Mouse (Mus musculus): ENCODE measurements around the gene Dnajb2. TPM values are rescaled to one million over a fixed set of nuclear protein-coding genes. Genes with fewer than 3 reads are reported as not detected.

Dnajb2 gene
- polyA plus RNA-seq (2015; fragmentation: Nextera tagmentation; extraction: Ambion mirVana): 72.5 and 85.0 TPM in 2 replicates

DNA sequence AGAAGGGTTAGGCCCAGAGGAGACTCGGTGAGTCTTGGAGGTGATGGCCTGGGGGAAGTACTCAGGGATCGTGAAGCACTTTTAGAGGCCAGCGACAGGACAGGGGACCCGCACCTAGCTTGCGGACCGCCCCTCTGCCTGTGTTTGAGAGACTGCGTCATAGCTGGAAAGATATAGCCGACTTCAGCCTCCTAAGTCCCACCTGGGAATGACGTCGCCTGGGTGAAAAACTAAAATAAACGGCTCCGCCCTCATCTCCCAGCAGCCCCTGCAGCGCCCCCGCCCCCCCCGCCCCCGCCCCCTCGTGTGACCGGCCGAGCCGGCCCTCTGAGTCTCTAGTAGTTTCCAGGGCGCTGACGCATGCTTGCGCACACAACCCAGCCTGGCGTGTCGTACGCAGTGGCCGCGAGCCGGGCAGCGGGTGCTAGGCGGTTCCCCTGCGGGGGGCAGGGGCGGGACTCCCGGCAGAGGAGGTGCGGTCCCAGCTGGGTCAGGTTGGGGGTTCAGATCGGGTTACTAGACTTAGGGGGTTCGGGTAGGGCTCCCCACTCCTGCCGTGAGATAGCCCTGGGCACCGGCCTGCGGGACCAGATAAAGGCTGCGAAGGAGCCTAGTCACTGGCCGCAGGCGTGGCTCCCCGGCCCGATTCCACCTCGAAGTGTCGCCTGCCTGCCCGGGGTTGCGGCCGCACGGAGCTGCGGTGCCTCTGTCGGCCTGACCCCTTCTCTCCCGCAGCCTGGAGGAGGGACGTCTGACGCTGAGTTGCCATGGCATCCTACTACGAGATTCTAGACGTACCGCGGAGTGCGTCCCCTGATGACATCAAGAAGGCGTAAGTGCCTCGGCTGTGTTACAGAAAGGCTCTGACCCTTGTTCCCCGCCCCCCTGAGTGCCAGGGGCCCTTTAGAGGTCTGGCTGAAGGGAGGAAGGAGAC is at the start of gene Dnajb2:
Dnajb2 (plus strand) TSS at position 290 of the 934 bp plus-strand sequence.
- peak; percentile 90 for ATAC-seq (ENCODE audit: low FRiP score, low read depth)

DNA sequence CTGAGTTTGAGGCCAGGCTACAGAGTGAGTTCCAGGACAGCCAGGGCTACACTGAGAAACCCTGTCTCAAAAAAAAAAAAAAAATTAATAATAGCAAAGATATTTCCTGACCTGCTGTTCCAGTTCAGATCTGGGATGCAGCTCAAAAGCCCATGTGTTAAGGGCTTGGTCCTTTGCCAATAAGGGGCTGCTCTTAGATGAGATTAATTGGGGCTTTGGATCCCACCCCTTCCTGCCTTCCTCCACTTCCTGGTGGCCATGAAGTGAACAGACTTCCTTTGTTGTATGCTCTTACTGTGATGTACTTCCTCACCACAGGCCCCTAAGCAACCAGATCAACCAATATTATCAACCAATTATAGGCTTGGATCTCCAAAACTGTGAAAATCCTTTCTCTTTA is 49.1 kb upstream of the Dnajb2 start:
- Histone ChIP-seq H3K36me3 (peaks cover 70% of the 10 kb centered on the region), H3K9me3 (no peaks in the 10 kb centered on the region), H3K4me1 (replicated peaks) (peaks cover 15% of the 10 kb centered on the region), H3K27me3 (no peaks in the 10 kb centered on the region), H3K4me2 (no peak overlapping the region), H3K9ac (no peak overlapping the region), H3K4me3 (no peak overlapping the region), H3K27ac (replicated peaks) (no peak overlapping the region)
- ATAC-seq (ENCODE audit: low FRiP score, low read depth): no peak

More for the DNA sequence above, at the start of gene Dnajb2:
- Histone ChIP-seq H3K36me3 (peaks cover 10% of the 10 kb centered on the region; the same call in 1 of the 2 replicates), H3K4me2 (peak within 1 kb of the TSS; percentile 92), H3K27ac (replicated peaks) (peak within 1 kb of the TSS; percentile 91), H3K27me3 (no peaks in the 10 kb centered on the region), H3K4me3 (peak within 1 kb of the TSS; percentile 81), H3K9ac (peak within 1 kb of the TSS; percentile 88), H3K4me1 (replicated peaks) (peaks cover 20% of the 10 kb centered on the region), H3K9me3 (no peaks in the 10 kb centered on the region)
- WGBS: under 1% methylated on average over 62 of the region's 64 CpGs

DNA sequence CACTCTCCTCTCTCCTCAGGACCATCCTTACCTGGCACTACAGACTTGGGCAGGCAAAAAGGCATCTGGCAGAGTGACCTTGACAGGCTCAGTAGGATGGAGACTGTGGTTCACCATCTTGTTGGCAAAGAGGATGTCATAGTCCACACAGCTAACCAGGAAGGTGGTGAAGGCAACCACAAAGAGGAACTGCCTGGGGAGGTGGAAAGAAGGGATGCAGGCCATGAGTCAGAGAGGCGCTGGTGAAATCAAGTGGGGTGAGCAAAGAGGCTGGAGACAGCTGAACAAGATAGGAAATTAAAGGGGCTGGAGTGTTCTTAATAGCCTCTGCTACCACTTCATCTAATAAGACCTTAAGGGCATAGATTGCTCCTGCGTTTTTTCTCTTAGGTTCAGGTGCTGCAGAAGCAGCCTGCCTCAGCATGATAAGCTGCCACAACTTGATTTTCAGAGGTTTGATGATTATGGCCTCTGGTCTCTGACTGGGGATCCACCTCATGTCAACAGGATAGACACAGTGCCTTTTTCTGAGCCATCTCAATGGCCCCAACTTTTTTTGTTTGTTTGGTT is 48.2 kb upstream of the Dnajb2 start:
- Histone ChIP-seq H3K36me3 (peaks cover 61% of the 10 kb centered on the region), H3K27me3 (no peaks in the 10 kb centered on the region), H3K27ac (replicated peaks) (no peak overlapping the region), H3K4me1 (replicated peaks) (peaks cover 20% of the 10 kb centered on the region), H3K9me3 (no peaks in the 10 kb centered on the region), H3K9ac (no peak overlapping the region), H3K4me3 (no peak overlapping the region), H3K4me2 (no peak overlapping the region)
- ATAC-seq (ENCODE audit: low FRiP score, low read depth): no peak
- WGBS: 83% methylated on average over 2 of the region's 2 CpGs

DNA sequence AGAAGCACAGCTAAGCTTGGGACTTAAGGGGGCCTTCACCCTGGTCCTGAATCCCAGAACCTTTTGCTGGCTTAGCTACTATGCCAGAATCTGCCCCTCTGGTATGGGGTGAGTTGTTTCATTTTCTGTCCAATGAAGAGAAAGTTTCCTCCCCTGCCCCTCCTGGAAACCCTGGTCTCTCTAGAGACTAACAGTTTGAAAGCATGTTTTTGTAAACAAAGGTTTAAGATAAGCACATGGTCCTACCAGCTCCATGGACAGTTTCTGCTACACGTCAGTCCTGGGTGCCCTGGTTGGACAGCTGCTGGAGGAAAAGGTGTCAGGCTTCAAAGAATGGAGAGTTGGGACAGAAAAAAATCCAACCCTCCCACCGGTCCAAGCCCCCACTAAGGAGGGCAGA is 45.6 kb upstream of the Dnajb2 start:
- peak overlapping the region; percentile 82; the same call in 1 of the 2 replicates for H3K4me3 ChIP-seq
- H3K4me1 ChIP-seq (replicated peaks): peaks cover 28% of the 10 kb centered on the region
- peak overlapping the region; percentile 96; the same call in 1 of the 2 replicates for H3K9ac ChIP-seq
- no peak for ATAC-seq (ENCODE audit: low FRiP score, low read depth)
- H3K27me3 ChIP-seq: no peaks in the 10 kb centered on the region
- 76% methylated on average over 2 of the region's 2 CpGs for WGBS
- H3K27ac ChIP-seq (replicated peaks): no peak overlapping the region
- H3K4me2 ChIP-seq: peak overlapping the region; percentile 92
- H3K36me3 ChIP-seq: peaks cover 39% of the 10 kb centered on the region
- no peaks in the 10 kb centered on the region for H3K9me3 ChIP-seq

DNA sequence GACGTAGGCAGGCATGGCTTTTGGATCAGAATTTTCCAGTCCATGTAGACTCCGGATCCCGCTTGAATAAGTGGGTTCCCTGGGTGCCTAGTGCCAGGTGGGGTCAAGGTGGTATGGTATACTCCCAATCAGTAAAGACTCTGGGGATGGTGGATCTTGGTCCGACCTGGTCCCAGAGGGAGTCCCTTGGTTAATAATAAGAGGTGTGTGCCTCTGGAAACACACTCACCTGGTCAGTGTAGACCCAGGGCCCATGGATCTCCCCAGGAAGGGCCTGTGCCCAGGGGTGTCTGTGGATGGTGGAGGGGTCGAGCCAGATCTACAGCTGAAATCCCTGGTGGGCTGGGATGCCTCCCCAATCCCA is 45.0 kb upstream of the Dnajb2 start:
- Histone ChIP-seq H3K4me1 (replicated peaks) (peaks cover 28% of the 10 kb centered on the region), H3K9ac (peak overlapping the region; percentile 96), H3K4me2 (peak overlapping the region; percentile 92), H3K9me3 (no peaks in the 10 kb centered on the region), H3K27ac (replicated peaks) (peak overlapping the region; percentile 98), H3K4me3 (peak overlapping the region; percentile 82), H3K27me3 (no peaks in the 10 kb centered on the region), H3K36me3 (peaks cover 36% of the 10 kb centered on the region)
- WGBS: 44% methylated on average over 5 of the region's 5 CpGs
- ATAC-seq (ENCODE audit: low FRiP score, low read depth): no peak; the same call in 1 of the 2 replicates

GRCm38 (mm10) chr1:75191622-75192402 is 44.4 kb upstream of the Dnajb2 start, which contains the start of the genes Ankzf1 and Atg9a:
Ankzf1 (plus strand) TSS chr1:75192151.
Atg9a (minus strand) TSS chr1:75192196.
- no peaks in the 10 kb centered on the region for H3K27me3 ChIP-seq
- no peaks in the 10 kb centered on the region for H3K9me3 ChIP-seq
- WGBS: under 1% methylated on average over 55 of the region's 56 CpGs
- H3K4me1 ChIP-seq (replicated peaks): peaks cover 28% of the 10 kb centered on the region
- peak within 1 kb of the TSS; percentile 94 for H3K4me2 ChIP-seq
- H3K27ac ChIP-seq (replicated peaks): peak within 1 kb of the TSS; percentile 98
- peaks cover 34% of the 10 kb centered on the region for H3K36me3 ChIP-seq
- ATAC-seq (ENCODE audit: low FRiP score, low read depth): peak; percentile 99
- H3K4me3 ChIP-seq: peak within 1 kb of the TSS; percentile 82
- peak within 1 kb of the TSS; percentile 96 for H3K9ac ChIP-seq

DNA sequence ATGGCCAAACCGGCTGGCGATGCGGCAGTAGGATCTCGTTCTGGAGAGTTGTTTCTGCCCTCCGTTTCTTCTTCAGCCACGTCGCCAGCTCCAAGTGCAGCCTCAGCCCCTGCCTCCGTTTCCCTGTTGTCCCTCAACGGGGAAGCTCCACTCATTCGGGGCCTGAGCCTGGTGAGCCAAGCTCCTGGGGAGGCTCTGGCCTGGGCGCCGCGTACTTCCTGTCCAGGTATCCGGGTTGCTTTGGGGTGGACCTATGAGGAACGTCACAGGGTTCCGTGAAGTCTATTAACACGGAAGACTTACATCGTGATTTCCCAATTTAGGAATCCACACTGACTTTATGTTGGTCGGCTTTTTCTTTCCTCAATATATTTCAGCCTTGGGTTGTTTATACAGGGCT is 43.8 kb upstream of the Dnajb2 start:
- Histone ChIP-seq H3K4me2 (peak overlapping the region; percentile 94), H3K36me3 (peaks cover 30% of the 10 kb centered on the region), H3K4me3 (peak overlapping the region; percentile 82), H3K9me3 (no peaks in the 10 kb centered on the region), H3K27ac (replicated peaks) (peak overlapping the region; percentile 98), H3K9ac (peak overlapping the region; percentile 81), H3K27me3 (no peaks in the 10 kb centered on the region), H3K4me1 (replicated peaks) (peaks cover 28% of the 10 kb centered on the region)
- ATAC-seq (ENCODE audit: low FRiP score, low read depth): no peak
- WGBS: 1% methylated on average over 19 of the region's 19 CpGs

DNA sequence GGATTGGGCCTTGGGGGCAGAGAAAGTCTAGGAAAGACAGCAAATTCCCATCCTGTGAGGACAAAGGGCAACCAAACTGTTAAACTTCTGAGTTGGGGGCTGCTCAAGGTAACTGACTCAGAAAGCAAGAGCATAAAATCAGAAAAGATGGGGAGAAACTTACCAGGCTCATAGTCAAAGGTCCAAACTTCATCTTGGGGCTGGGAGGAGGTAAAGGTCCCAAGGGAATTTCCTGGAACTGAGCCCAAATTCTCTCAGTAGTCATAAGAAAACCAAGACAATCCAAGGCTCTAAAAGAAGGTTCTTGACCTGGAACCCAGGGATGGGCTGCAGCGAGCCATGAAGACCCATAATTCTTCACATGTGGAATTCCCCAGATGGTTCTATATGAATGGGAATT is 35.0 kb upstream of the Dnajb2 start:
- no peaks in the 10 kb centered on the region for H3K9me3 ChIP-seq
- no peak for ATAC-seq (ENCODE audit: low FRiP score, low read depth)
- H3K27ac ChIP-seq (replicated peaks): no peak overlapping the region
- WGBS: 96% methylated on average over 1 of the region's 1 CpGs
- no peak overlapping the region for H3K4me2 ChIP-seq
- H3K4me3 ChIP-seq: no peak overlapping the region
- H3K36me3 ChIP-seq: peaks cover 25% of the 10 kb centered on the region
- H3K27me3 ChIP-seq: no peaks in the 10 kb centered on the region
- no peak overlapping the region for H3K9ac ChIP-seq
- H3K4me1 ChIP-seq (replicated peaks): no peaks in the 10 kb centered on the region

GRCm38 (mm10) chr1:75208967-75209678 is 27.1 kb upstream of the Dnajb2 start:
- peak overlapping the region; percentile 92 for H3K4me3 ChIP-seq
- H3K27ac ChIP-seq (replicated peaks): no peak overlapping the region; the same call in 1 of the 2 replicates
- H3K9me3 ChIP-seq: no peaks in the 10 kb centered on the region
- H3K36me3 ChIP-seq: peaks cover 10% of the 10 kb centered on the region
- peaks cover 48% of the 10 kb centered on the region for H3K4me1 ChIP-seq (replicated peaks)
- H3K4me2 ChIP-seq: peak overlapping the region; percentile 96
- peak overlapping the region; percentile 31 for H3K9ac ChIP-seq
- ATAC-seq (ENCODE audit: low FRiP score, low read depth): no peak
- H3K27me3 ChIP-seq: no peaks in the 10 kb centered on the region
- 14% methylated on average over 34 of the region's 34 CpGs for WGBS

DNA sequence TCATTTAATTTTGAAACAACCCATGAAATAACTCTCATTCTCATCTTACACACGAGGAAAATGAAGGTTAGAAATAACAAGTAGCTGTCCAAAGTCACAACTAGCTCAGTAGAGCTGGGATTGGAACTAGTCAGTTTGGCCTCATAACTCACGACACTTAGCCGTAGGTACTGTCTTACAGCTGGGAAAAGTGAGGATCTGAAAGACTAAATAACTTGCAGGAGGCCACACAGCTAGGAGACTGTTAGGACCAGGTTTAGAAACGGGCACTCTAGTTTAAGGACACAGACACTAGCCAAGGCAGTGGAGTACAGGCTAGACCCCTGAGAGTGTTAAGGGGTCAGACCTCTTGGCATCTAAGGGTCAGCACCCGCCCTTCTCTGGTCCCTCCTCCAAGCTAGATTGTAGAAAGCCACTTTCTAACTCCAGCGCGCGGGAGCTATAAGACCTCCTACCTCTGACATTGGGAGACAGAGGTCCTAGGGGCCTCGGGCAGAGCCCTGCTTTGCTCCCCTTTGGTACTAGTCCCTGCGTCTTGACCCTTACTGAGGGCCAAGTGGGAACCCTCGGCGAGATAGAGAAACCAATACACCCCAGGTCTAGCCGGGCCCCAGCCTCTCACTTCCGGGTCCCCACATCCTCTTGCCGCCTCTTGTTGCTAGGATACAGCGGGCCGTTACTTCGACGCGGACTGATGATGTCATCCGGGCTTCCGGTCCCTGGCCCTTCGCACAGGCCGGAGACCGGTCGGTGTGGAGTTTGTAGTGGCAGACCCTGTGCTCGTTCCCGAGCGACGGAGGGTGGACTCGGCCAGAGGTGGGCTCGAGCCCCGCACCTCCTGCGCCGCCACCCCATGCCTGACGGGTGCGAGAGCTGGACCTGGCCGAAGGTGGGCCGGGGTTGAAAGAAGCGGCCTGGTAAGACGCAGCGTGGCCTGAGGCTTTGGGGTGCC is 25.8 kb upstream of the Dnajb2 start, which contains the start of the genes Glb1l and Stk16:
Glb1l (minus strand) TSS at position 678 of the 952 bp plus-strand sequence.
Stk16 (plus strand) TSS at position 703 of the 952 bp plus-strand sequence.
- H3K9ac ChIP-seq: peak within 1 kb of the TSS; percentile 97
- 5% methylated on average over 42 of the region's 42 CpGs for WGBS
- H3K27ac ChIP-seq (replicated peaks): peak within 1 kb of the TSS; percentile 47; the same call in 1 of the 2 replicates
- ATAC-seq (ENCODE audit: low FRiP score, low read depth): peak; percentile 94
- H3K4me3 ChIP-seq: peak within 1 kb of the TSS; percentile 92
- H3K4me2 ChIP-seq: peak within 1 kb of the TSS; percentile 96
- no peaks in the 10 kb centered on the region for H3K27me3 ChIP-seq
- peaks cover 18% of the 10 kb centered on the region for H3K36me3 ChIP-seq
- peaks cover 48% of the 10 kb centered on the region for H3K4me1 ChIP-seq (replicated peaks)
- H3K9me3 ChIP-seq: no peaks in the 10 kb centered on the region

All from hindbrain, embryonic 15.5 days (tissue).